Mouse (Mus musculus): Measurements from ENCODE around the gene Cables2. TPM values are rescaled to one million over a fixed set of nuclear protein-coding genes. Genes with fewer than 3 reads are reported as not detected.

Cables2 gene
- total and polyA plus RNA-seq, 2 experiments from 2014 or later: 28.4 to 58.8 TPM

DNA sequence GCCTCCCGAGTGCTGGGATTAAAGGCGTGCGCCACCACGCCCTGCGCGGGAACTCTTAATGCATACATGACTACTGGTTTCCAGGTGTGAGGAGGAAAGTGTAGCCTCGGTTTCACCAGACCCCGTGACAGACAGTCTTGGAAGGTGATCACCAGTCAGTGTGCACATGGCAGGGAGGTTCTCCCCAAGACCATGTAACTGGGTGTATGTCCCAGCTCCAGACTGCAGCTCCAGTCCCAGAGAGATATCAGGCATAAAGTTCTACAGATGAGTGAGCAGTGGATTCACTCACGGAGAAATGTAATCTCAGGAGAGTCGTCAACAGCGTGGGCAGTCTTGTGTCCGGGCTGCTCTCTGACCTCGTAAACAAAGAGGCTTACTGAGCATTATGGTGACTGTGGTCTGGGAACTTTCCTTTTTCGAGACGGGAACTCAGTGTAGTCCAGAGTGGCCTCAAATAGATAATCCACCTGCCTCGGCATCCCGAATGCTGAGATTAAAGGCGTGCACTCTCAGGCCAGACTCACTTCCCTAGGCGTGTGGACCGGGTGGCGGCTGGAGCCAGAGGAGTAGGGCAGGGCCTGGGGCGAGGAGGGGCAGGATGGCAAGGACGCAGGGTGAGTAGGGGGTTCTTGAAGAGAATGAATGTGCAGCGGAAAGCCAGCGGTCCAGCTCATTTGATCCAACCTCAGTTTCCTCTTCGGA lies 16.8 kb downstream of the Cables2 start:
- H3K9me3 ChIP-seq (ENCODE audit: low read length): no peaks in the 10 kb centered on the region
- TF ChIP-seq CTCF (IDR thresholded peaks at IDR 0.05; ENCODE audit: low read depth): no peak
- peak; percentile 33 for DNase-seq

DNA sequence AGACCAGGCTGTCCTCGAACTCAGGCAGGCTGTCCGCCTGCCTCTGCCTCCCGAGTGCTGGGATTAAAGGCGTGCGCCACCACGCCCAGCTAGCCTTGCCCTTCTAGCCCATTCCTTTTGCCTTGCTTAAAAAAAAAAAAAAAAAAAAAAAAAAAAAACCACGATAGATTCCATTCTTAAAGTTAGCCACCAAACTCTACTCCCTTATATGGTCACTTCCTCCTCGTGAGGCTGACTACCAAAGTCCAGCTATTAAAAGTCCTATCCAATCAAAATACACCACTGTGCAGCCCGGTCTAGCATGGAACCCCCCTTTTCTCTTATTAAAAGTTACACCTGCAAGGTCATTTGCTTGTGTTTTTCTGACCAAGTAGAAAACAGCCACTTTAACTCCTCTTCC lies 17.6 kb downstream of the Cables2 start:
- ATAC-seq (no peak), DNase-seq (no peak)
- Histone ChIP-seq H3K9ac (no peak overlapping the region), H3K4me3 (ENCODE audit: low read depth, low read length) (peak overlapping the region; percentile 79; the same call in 1 of the 2 replicates), H3K27ac (ENCODE audit: low read depth, low read length) (no peak overlapping the region), H3K4me1 (ENCODE audit: insufficient read depth) (0 out of 2 replicates have a peak, but pooled peaks cover 7% of the 10 kb centered on the region), H3K36me3 (ENCODE audit: insufficient read depth) (peaks cover 16% of the 10 kb centered on the region; the same call in 1 of the 2 replicates), H3K4me2 (ENCODE audit: low read depth) (0 out of 2 replicates have a peak overlapping the region, but pooled peaks have one; percentile 85), H3K9me3 (ENCODE audit: low read length) (no peaks in the 10 kb centered on the region), H3K27me3 (ENCODE audit: insufficient read depth, low read length) (no peaks in the 10 kb centered on the region)
- 91% methylated on average over 9 of the region's 9 CpGs for WGBS
- no peak for TF ChIP-seq CTCF (IDR thresholded peaks at IDR 0.05; ENCODE audit: low read depth)

More for the DNA sequence above, 16.8 kb downstream of the Cables2 start:
- WGBS: 28% methylated on average over 26 of the region's 26 CpGs
- Histone ChIP-seq H3K4me1 (ENCODE audit: insufficient read depth) (0 out of 2 replicates have a peak, but pooled peaks cover 4% of the 10 kb centered on the region), H3K36me3 (ENCODE audit: insufficient read depth) (peaks cover 23% of the 10 kb centered on the region), H3K9ac (peak overlapping the region; percentile 78), H3K4me2 (ENCODE audit: low read depth) (peak overlapping the region; percentile 85), H3K27me3 (ENCODE audit: insufficient read depth, low read length) (no peaks in the 10 kb centered on the region), H3K4me3 (ENCODE audit: low read depth, low read length) (peak overlapping the region; percentile 79), H3K27ac (ENCODE audit: low read depth, low read length) (peak overlapping the region; percentile 93)
- peak; percentile 44 for ATAC-seq

GRCm38 (mm10) chr2:180254436-180255209 lies 18.7 kb downstream of the Cables2 start:
- WGBS: 93% methylated on average over 5 of the region's 5 CpGs
- no peak overlapping the region for H3K9ac ChIP-seq

GRCm38 (mm10) chr2:180251838-180252237 lies 21.5 kb downstream of the Cables2 start:
- ATAC-seq: no peak
- Histone ChIP-seq H3K4me1 (ENCODE audit: insufficient read depth) (0 out of 2 replicates have a peak, but pooled peaks cover 3% of the 10 kb centered on the region), H3K4me2 (ENCODE audit: low read depth) (no peak overlapping the region), H3K4me3 (ENCODE audit: low read depth, low read length) (no peak overlapping the region), H3K27me3 (ENCODE audit: insufficient read depth, low read length) (no peaks in the 10 kb centered on the region), H3K9ac (no peak overlapping the region), H3K27ac (ENCODE audit: low read depth, low read length) (no peak overlapping the region), H3K9me3 (ENCODE audit: low read length) (no peaks in the 10 kb centered on the region), H3K36me3 (ENCODE audit: insufficient read depth) (no peaks in the 10 kb centered on the region)
- 41% methylated on average over 3 of the region's 3 CpGs for WGBS
- TF ChIP-seq CTCF (IDR thresholded peaks at IDR 0.05; ENCODE audit: low read depth): no peak
- no peak for DNase-seq

More at GRCm38 (mm10) chr2:180254436-180255209, 18.7 kb downstream of the Cables2 start:
- H3K9me3 ChIP-seq (ENCODE audit: low read length): no peaks in the 10 kb centered on the region
- 0 out of 2 replicates have a peak, but pooled peaks cover 7% of the 10 kb centered on the region for H3K4me1 ChIP-seq (ENCODE audit: insufficient read depth)
- DNase-seq: no peak
- TF ChIP-seq CTCF (IDR thresholded peaks at IDR 0.05; ENCODE audit: low read depth): no peak
- no peak overlapping the region for H3K4me3 ChIP-seq (ENCODE audit: low read depth, low read length)
- H3K4me2 ChIP-seq (ENCODE audit: low read depth): no peak overlapping the region
- ATAC-seq: no peak
- H3K27ac ChIP-seq (ENCODE audit: low read depth, low read length): no peak overlapping the region
- peaks cover 6% of the 10 kb centered on the region; the same call in 1 of the 2 replicates for H3K36me3 ChIP-seq (ENCODE audit: insufficient read depth)
- no peaks in the 10 kb centered on the region for H3K27me3 ChIP-seq (ENCODE audit: insufficient read depth, low read length)

GRCm38 (mm10) chr2:180250930-180251611 lies 22.2 kb downstream of the Cables2 start:
- WGBS: 30% methylated on average over 11 of the region's 11 CpGs
- H3K9ac ChIP-seq: no peak overlapping the region

DNA sequence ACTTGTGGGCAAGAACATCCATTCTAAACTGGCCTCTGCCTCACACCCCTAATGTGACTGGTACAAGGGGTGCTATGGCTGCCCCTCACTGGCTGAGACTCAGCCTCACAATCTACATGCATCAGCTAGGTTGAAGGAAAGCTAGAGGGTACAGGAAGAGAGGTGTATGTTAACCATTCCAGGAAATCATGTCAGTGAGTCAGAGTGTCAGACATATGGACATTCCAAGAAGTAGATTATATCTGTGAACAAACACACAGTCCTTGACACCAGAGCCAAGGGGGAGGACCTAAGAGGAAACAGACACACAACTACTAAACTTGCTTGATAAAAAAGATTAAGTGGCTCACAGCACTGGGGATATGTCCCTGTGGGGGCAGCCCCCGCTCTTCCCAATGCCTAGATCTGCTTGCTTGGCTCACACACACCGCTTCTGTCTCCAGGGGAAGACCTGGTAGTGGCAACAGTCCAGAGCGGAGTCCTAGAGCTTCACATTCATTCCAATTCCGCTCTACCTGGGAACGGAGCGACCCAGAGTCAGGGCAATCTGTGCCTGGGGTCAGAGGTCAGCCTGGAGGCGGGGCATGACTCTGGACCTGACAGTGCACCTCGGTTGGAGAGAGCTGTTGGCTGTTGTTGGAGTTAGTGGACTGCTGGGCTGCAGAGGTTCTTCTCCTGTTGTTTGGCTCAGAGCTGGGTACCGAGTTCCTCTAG lies 24.2 kb downstream of the Cables2 start:
- H3K4me2 ChIP-seq (ENCODE audit: low read depth): no peak overlapping the region
- no peaks in the 10 kb centered on the region for H3K27me3 ChIP-seq (ENCODE audit: insufficient read depth, low read length)
- TF ChIP-seq CTCF (IDR thresholded peaks at IDR 0.05; ENCODE audit: low read depth): no peak
- no peak overlapping the region for H3K4me3 ChIP-seq (ENCODE audit: low read depth, low read length)
- H3K27ac ChIP-seq (ENCODE audit: low read depth, low read length): no peak overlapping the region
- no peak for DNase-seq
- no peaks in the 10 kb centered on the region for H3K36me3 ChIP-seq (ENCODE audit: insufficient read depth)
- no peaks in the 10 kb centered on the region for H3K9me3 ChIP-seq (ENCODE audit: low read length)
- 66% methylated on average over 9 of the region's 9 CpGs for WGBS
- no peak for ATAC-seq
- 0 out of 2 replicates have a peak, but pooled peaks cover 3% of the 10 kb centered on the region for H3K4me1 ChIP-seq (ENCODE audit: insufficient read depth)
- no peak overlapping the region for H3K9ac ChIP-seq

More at GRCm38 (mm10) chr2:180250930-180251611, 22.2 kb downstream of the Cables2 start:
- H3K9me3 ChIP-seq (ENCODE audit: low read length): no peaks in the 10 kb centered on the region
- H3K27me3 ChIP-seq (ENCODE audit: insufficient read depth, low read length): no peaks in the 10 kb centered on the region
- no peak overlapping the region for H3K4me2 ChIP-seq (ENCODE audit: low read depth)
- ATAC-seq (peak; percentile 94), DNase-seq (peak; percentile 92)
- H3K36me3 ChIP-seq (ENCODE audit: insufficient read depth): no peaks in the 10 kb centered on the region
- H3K27ac ChIP-seq (ENCODE audit: low read depth, low read length): no peak overlapping the region
- no peak overlapping the region for H3K4me3 ChIP-seq (ENCODE audit: low read depth, low read length)
- 0 out of 2 replicates have a peak, but pooled peaks cover 3% of the 10 kb centered on the region for H3K4me1 ChIP-seq (ENCODE audit: insufficient read depth)
- TF ChIP-seq CTCF (IDR thresholded peaks at IDR 0.05; ENCODE audit: low read depth): peak; percentile 98
